Mouse (Mus musculus) small intestine, adult 2 months (tissue): ENCODE data around the gene Nap1l1. TPM values are rescaled to one million over a fixed set of nuclear protein-coding genes. Genes with fewer than 3 reads are reported as not detected.

Experiments
- H3K27ac ChIP-seq: fragments of 200-500 bp; 2 replicates; pipeline ENCODE4 v1.5.1; 2012; ENCODE audit warnings: low read depth, low read length, control low read depth, inconsistent platforms; ENCODE audit not compliant: insufficient read depth
- H3K27me3 ChIP-seq: fragments of 200-500 bp; 2 replicates; pipeline ENCODE4 v1.6.1; 2012; ENCODE audit warnings: mild to moderate bottlenecking, moderate library complexity, low read length, inconsistent platforms; ENCODE audit not compliant: control insufficient read depth, insufficient read depth
- H3K36me3 ChIP-seq: fragments of 200-500 bp; 2 replicates; pipeline ENCODE4 v1.6.1; 2012; ENCODE audit warnings: mild to moderate bottlenecking, low read length, control low read depth, inconsistent platforms; ENCODE audit not compliant: control insufficient read depth, insufficient read depth
- H3K4me1 ChIP-seq: fragments of 200-500 bp; 2 replicates; pipeline ENCODE4 v1.6.1; 2012; ENCODE audit warnings: low read length, inconsistent platforms, mixed read lengths; ENCODE audit not compliant: control insufficient read depth, insufficient read depth, insufficient read length
- H3K4me3 ChIP-seq: fragments of 200-500 bp; 2 replicates; pipeline ENCODE4 v1.5.1; 2012; ENCODE audit warnings: low read depth, mild to moderate bottlenecking, control low read depth, inconsistent platforms, low read length, moderate library complexity
- CTCF ChIP-seq: fragments of 200-500 bp; IDR thresholded peaks from 2 replicates; pipeline ENCODE4 v1.5.1; 2012; ENCODE audit warnings: low read depth, mild to moderate bottlenecking, control low read depth, inconsistent platforms, low read length, moderate library complexity, mixed read lengths; ENCODE audit not compliant: insufficient replicate concordance, insufficient read length; ENCODE audit errors: extremely low read depth
- POLR2A ChIP-seq: fragments of 200-500 bp; IDR thresholded peaks from 2 replicates; pipeline ENCODE4 v1.6.1; 2012; ENCODE audit warnings: low read depth, mild to moderate bottlenecking, control low read depth, inconsistent platforms, low read length, moderate library complexity
- WGBS: fragments of 180-500 bp; shearing (Covaris S2); methylation state at CpG from one replicate; pipeline ENCODE4 v1.1.7; 2018; 5-methylcytosine and 5-hydroxymethylcytosine counted together
- polyA plus RNA-seq: library from polyadenylated mRNA; depleted of rRNA; stranded (reverse); fragments of >200 nt; gene quantifications from 2 replicates; pipeline ENCODE4 v1.2.3, GENCODE M21; 2012

The Nap1l1 gene
- polyA plus RNA-seq, 1 experiment, result 0.99 TPM

- peaks cover 9% of the 10 kb centered on the region for H3K27me3 ChIP-seq
- TF ChIP-seq CTCF (no peak), POLR2A (no peak)
- no peaks in the 10 kb centered on the region for H3K4me1 ChIP-seq
- H3K4me3 ChIP-seq, result no peak overlapping the region
- WGBS, result 71% methylated on average over 2 of the region's 2 CpGs
- H3K27ac ChIP-seq, result no peak overlapping the region
- no peaks in the 10 kb centered on the region for H3K36me3 ChIP-seq
Measured at GRCm38 (mm10) chr10:111465409-111465808, 7.6 kb upstream of the Nap1l1 start.

- peaks cover 5% of the 10 kb centered on the region; the same call in 1 of the 2 replicates for H3K27me3 ChIP-seq
- no peaks in the 10 kb centered on the region for H3K36me3 ChIP-seq
- no peak overlapping the region for H3K4me3 ChIP-seq
- TF ChIP-seq CTCF (no peak), POLR2A (no peak)
- peaks cover 2% of the 10 kb centered on the region; the same call in 1 of the 2 replicates for H3K4me1 ChIP-seq
- 75% methylated on average over 9 of the region's 9 CpGs for WGBS
- no peak overlapping the region for H3K27ac ChIP-seq
Measured at GRCm38 (mm10) chr10:111471166-111471565, 1.9 kb upstream of the Nap1l1 start.

GRCm38 (mm10) chr10:111473511-111474371 is 718 bp downstream of the Nap1l1 start:
- 2% methylated on average over 57 of the region's 58 CpGs for WGBS
- peak overlapping the region; percentile 84 for H3K4me3 ChIP-seq
- no peak for TF ChIP-seq POLR2A
- no peak for TF ChIP-seq CTCF
- H3K27ac ChIP-seq, result no peak overlapping the region; the same call in 1 of the 2 replicates
- peaks cover 5% of the 10 kb centered on the region; the same call in 1 of the 2 replicates for H3K27me3 ChIP-seq
- H3K4me1 ChIP-seq, result peaks cover 2% of the 10 kb centered on the region; the same call in 1 of the 2 replicates
- no peaks in the 10 kb centered on the region for H3K36me3 ChIP-seq

GRCm38 (mm10) chr10:111476301-111476700 is 3.3 kb downstream of the Nap1l1 start:
- Histone ChIP-seq H3K4me1 (peaks cover 2% of the 10 kb centered on the region; the same call in 1 of the 2 replicates), H3K4me3 (no peak overlapping the region), H3K36me3 (no peaks in the 10 kb centered on the region; the same call in 1 of the 2 replicates), H3K27me3 (peaks cover 5% of the 10 kb centered on the region; the same call in 1 of the 2 replicates), H3K27ac (no peak overlapping the region)
- TF ChIP-seq POLR2A (no peak), CTCF (no peak)
- 72% methylated on average over 4 of the region's 4 CpGs for WGBS

GRCm38 (mm10) chr10:111476989-111477510 is 4.0 kb downstream of the Nap1l1 start:
- no peak for TF ChIP-seq CTCF
- no peak for TF ChIP-seq POLR2A
- Histone ChIP-seq H3K27ac (no peak overlapping the region), H3K4me1 (peaks cover 2% of the 10 kb centered on the region; the same call in 1 of the 2 replicates), H3K4me3 (no peak overlapping the region), H3K27me3 (peaks cover 2% of the 10 kb centered on the region; the same call in 1 of the 2 replicates), H3K36me3 (no peaks in the 10 kb centered on the region; the same call in 1 of the 2 replicates)
- 77% methylated on average over 6 of the region's 6 CpGs for WGBS

- 90% methylated on average over 5 of the region's 5 CpGs for whole genome bisulfite sequencing
- Histone ChIP-seq H3K4me1 (no peaks in the 10 kb centered on the region), H3K4me3 (no peak overlapping the region), H3K27me3 (no peaks in the 10 kb centered on the region), H3K27ac (no peak overlapping the region), H3K36me3 (peaks cover 2% of the 10 kb centered on the region)
- TF ChIP-seq CTCF, result no peak
- no peak for TF ChIP-seq POLR2A
Measured at GRCm38 (mm10) chr10:111479599-111479998, 6.6 kb downstream of the Nap1l1 start.

- no peak overlapping the region for H3K4me3 ChIP-seq
- H3K27ac ChIP-seq, result no peak overlapping the region
- H3K4me1 ChIP-seq, result no peaks in the 10 kb centered on the region
- 89% methylated on average over 2 of the region's 2 CpGs for WGBS
- peaks cover 5% of the 10 kb centered on the region for H3K36me3 ChIP-seq
- TF ChIP-seq CTCF (no peak), POLR2A (no peak)
- H3K27me3 ChIP-seq, result no peaks in the 10 kb centered on the region
Measured at GRCm38 (mm10) chr10:111482654-111483053, 9.6 kb downstream of the Nap1l1 start.

- Histone ChIP-seq H3K4me1 (no peaks in the 10 kb centered on the region), H3K27ac (no peak overlapping the region), H3K4me3 (no peak overlapping the region), H3K36me3 (peaks cover 5% of the 10 kb centered on the region), H3K27me3 (no peaks in the 10 kb centered on the region)
- TF ChIP-seq CTCF, result no peak
- no peak for TF ChIP-seq POLR2A
- WGBS, result 55% methylated on average over 5 of the region's 5 CpGs
Measured at GRCm38 (mm10) chr10:111484079-111484478, 11.1 kb downstream of the Nap1l1 start.
